Mouse (Mus musculus): ENCODE measurements at regions not wholly inside any gene's neighbourhood (a gene's known extent, or its start where the extent isn't known, plus 50 kb on each side); places are given as distances from the start of the nearest gene placed in this dataset.

GRCm38 (mm10) chr2:173377497-173378257, 101.3 kb upstream of the Pmepa1 start:
- intact Hi-C loops (cut with DNase I): no loop called here
- TF ChIP-seq CTCF (IDR thresholded peaks at IDR 0.05): no peak
- Histone ChIP-seq H3K27ac (no peak overlapping the region), H3K4me3 (no peak overlapping the region)
- no peak for DNase-seq (ENCODE audit: extremely low spot score in 1 of 2, low spot score in 2 of 2)

DNA sequence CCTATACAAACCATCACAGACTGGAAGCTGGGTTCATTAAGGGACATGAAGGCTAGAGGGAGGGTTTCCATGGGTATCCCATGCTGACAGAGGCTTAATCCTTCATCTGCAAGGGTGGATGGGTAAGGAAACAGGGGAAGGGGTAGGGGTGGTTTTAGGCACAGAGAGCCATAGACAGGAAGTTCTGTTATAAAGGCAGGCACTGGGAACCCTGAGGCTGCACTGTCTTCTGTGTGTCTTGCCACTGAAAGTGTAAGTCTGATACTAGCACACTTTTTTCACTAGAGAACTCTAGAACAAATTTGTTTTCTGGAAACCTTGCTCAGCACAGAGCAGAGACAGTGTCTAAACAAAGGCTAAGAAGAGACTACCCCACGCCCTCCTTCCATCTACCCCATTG, 103.4 kb upstream of the Pmepa1 start:
- Histone ChIP-seq H3K27ac (no peak overlapping the region), H3K4me3 (no peak overlapping the region)
- no peak for TF ChIP-seq CTCF (IDR thresholded peaks at IDR 0.05)
- no peak for DNase-seq (ENCODE audit: extremely low spot score in 1 of 2, low spot score in 2 of 2)
- intact Hi-C loops (cut with DNase I): no loop called here

DNA sequence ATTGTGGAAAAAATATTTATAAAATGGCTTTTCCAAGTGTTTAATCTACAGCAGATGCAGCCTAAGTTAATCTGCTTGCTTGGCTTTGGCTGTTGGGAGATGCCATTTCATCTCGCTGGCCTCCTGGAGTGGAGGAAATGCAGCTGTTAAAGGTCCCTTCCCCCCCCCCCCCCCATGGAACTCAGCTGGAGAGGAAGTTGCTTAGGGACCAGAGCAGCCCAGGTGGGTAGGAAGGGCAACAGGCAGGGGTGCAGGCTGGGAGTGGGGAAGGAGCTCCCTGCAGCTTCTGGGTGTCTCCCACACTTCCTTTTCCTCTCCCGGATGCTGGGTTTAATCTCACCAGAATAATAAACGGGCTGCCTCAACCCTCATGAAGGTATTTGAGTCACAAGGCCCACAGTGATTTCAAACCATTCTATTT, 104.0 kb upstream of the Pmepa1 start:
- H3K27ac ChIP-seq: no peak overlapping the region
- TF ChIP-seq CTCF (IDR thresholded peaks at IDR 0.05): no peak
- intact Hi-C loops (cut with DNase I): no loop called here
- no peak for DNase-seq (ENCODE audit: extremely low spot score in 1 of 2, low spot score in 2 of 2)
- no peak overlapping the region for H3K4me3 ChIP-seq

- no peak for TF ChIP-seq CTCF (IDR thresholded peaks at IDR 0.05)
- intact Hi-C loops (cut with DNase I): no loop called here
- DNase-seq (ENCODE audit: extremely low spot score in 1 of 2, low spot score in 2 of 2): no peak
- Histone ChIP-seq H3K27ac (no peak overlapping the region), H3K4me3 (no peak overlapping the region)
These were observed 106.0 kb upstream of the Pmepa1 start for GRCm38 (mm10) chr2:173382176-173382813.

DNA sequence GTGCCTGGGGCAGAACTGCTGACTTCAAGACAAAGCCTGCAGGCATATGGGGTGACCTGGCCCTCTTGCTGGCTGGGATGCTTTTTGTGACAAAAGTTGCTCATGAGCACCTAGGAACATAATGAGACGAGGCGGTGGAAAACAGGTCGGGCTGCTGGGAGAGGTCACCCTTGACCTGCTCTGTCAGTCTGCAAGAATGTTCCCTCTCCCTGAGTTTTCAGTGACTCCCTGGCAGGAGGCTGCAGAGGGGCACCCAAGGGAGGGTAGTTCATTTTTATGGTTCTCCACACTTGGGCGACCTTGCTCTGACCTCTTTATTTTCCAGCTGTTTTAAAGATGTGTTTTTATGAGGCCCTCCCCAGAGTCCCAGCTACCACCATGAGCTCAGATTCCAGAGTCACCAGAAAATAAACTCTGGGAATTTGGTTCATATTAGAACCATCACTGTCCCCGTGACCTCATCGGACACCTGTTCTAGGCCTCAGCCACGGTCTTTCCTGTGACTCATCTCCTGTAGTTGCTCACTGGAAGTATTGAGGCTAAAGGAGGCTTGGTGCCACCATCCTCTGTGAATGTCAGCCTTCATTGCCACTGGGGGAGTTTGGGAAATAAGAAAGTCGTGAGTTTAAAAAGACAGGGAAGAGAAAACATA, 108.7 kb upstream of the Pmepa1 start:
- no peak for DNase-seq (ENCODE audit: extremely low spot score in 1 of 2, low spot score in 2 of 2)
- H3K4me3 ChIP-seq: no peak overlapping the region
- intact Hi-C loops (cut with DNase I): no loop called here
- H3K27ac ChIP-seq: no peak overlapping the region
- TF ChIP-seq CTCF (IDR thresholded peaks at IDR 0.05): no peak

DNA sequence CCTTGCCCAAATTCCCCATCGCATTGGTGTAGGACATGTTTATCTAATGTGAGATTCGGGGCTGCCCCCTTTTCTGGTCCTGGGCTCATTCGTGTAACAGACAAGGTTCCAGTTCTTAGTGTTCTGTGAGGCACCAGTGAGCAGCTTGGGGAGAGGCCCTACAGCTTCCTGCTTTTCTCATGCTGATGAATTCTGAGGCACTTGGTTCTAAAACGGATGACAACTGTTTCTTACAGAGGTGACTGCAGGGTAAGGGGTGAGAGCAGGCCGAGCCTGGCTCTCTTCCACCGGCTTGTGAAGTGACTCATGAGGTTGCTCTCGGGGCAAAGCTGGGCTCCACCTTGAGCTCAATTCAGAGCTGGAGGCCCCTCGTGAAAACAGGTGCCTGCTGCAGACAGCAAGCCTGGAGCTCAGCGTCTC, 109.4 kb upstream of the Pmepa1 start:
- no peak for TF ChIP-seq CTCF (IDR thresholded peaks at IDR 0.05)
- no peak for DNase-seq (ENCODE audit: extremely low spot score in 1 of 2, low spot score in 2 of 2)
- no peak overlapping the region for H3K27ac ChIP-seq
- H3K4me3 ChIP-seq: no peak overlapping the region
- intact Hi-C loops (cut with DNase I): no loop called here

- intact Hi-C loops (cut with DNase I): no loop called here
These were observed 111.8 kb upstream of the Pmepa1 start for GRCm38 (mm10) chr2:173388140-173388539.

GRCm38 (mm10) chr2:173392557-173393323, 116.4 kb upstream of the Pmepa1 start:
- no peak for TF ChIP-seq CTCF (IDR thresholded peaks at IDR 0.05)
- no peak overlapping the region for H3K4me3 ChIP-seq
- no peak overlapping the region for H3K27ac ChIP-seq
- intact Hi-C loops (cut with DNase I): no loop called here
- DNase-seq (ENCODE audit: extremely low spot score in 1 of 2, low spot score in 2 of 2): no peak

More at GRCm38 (mm10) chr2:173388140-173388539, 111.8 kb upstream of the Pmepa1 start:
- Histone ChIP-seq H3K4me3 (no peak overlapping the region), H3K27ac (no peak overlapping the region)
- TF ChIP-seq CTCF (IDR thresholded peaks at IDR 0.05): no peak
- no peak for DNase-seq (ENCODE audit: extremely low spot score in 1 of 2, low spot score in 2 of 2)

DNA sequence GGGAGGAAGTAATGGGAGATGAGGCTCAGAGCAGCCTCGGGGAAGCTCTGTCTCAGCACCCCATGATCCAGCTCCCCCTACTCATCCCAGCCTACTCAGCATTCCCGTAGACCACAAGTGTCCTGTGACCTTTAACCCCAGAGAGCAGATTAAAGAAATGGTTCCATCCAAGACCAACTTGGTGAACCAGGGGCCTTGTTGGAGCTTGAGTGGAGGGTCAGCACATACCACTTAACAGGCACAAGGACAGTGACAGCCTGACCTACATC, 116.9 kb upstream of the Pmepa1 start:
- no peak for TF ChIP-seq CTCF (IDR thresholded peaks at IDR 0.05)
- no peak for DNase-seq (ENCODE audit: extremely low spot score in 1 of 2, low spot score in 2 of 2)
- H3K27ac ChIP-seq: no peak overlapping the region
- no peak overlapping the region for H3K4me3 ChIP-seq
- intact Hi-C loops (cut with DNase I): no loop called here

DNA sequence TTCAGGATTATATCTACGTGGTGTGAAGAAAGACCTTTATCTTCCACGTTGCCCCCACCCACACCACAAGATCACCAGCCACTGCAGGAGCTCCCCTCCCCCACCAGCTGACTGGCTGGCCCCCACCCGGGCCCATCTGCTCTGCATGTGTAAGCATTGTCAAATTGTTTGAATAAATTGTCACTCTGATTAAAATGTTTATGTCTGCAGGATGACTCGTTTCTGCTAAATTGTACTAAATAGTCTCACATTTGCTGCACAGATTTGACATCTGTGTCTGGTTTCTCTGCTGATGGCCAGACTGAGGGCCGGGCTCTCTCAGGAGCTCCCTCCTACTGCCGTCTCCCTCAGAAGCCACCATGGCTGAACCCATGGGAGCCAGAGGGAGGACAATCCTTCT, 119.2 kb upstream of the Pmepa1 start:
- H3K4me3 ChIP-seq: no peak overlapping the region
- no peak for DNase-seq (ENCODE audit: extremely low spot score in 1 of 2, low spot score in 2 of 2)
- intact Hi-C loops (cut with DNase I): no loop called here
- no peak for TF ChIP-seq CTCF (IDR thresholded peaks at IDR 0.05)
- H3K27ac ChIP-seq: no peak overlapping the region

DNA sequence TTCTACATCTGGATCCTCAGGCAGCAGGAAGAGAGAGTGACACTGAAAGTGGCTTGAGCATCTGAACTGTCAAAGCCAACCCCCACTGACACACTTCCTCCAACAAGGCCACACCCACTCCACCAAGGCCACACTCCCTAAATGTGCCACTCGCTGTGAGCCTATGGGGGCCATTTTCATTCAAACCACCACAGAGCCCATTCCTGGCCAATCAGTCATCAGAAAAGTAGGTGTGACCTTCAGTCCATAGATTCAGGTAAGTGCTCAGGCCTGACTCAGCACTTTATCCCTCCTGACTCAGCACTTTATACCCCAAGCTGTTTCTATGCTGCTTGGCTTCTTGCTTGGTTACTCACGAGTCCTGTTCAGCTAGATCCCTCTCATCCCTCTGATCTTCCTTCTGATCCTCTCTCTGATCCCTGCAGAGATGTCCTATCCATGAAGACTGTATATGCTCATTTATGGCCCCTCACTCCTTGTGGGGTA, 121.6 kb upstream of the Pmepa1 start:
- H3K27ac ChIP-seq: no peak overlapping the region
- intact Hi-C loops (cut with DNase I): no loop called here
- no peak for DNase-seq (ENCODE audit: extremely low spot score in 1 of 2, low spot score in 2 of 2)
- TF ChIP-seq CTCF (IDR thresholded peaks at IDR 0.05): no peak
- H3K4me3 ChIP-seq: no peak overlapping the region

DNA sequence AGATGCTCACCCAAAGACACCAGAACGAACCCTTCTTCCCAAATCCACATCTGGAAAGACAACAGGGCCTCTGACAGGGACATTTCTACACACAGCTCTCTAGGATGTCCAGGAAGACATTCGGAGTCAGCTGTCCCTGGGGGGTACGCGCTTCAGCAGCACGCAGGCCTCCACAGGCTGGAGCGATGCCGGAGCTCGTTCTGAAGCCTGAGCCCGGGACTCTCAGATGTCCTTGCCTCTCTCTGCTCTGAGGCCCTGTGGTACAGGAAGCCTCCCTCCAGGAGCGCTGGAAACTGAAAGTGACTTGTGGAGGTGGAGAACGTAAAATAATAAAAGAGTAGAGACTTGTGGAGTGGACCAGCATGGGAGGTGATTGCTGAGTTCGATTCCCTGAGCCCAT, 116.8 kb upstream of the 1700021F07Rik start:
- intact Hi-C loops (cut with DNase I): no loop called here
- DNase-seq (ENCODE audit: extremely low spot score in 1 of 2, low spot score in 2 of 2): no peak
- Histone ChIP-seq H3K27ac (no peak overlapping the region), H3K4me3 (no peak overlapping the region)
- TF ChIP-seq CTCF (IDR thresholded peaks at IDR 0.05): no peak

All from left cerebral cortex, adult 2 months (tissue).